15 mouse cellular contexts compared by ENCODE assay signal in genomic region chr10:84711479-84711878, GRCm38 (mm10). TPM values are rescaled to one million over a fixed set of nuclear protein-coding genes. Genes with fewer than 3 reads are reported as not detected.
DNase-seq lines count a peak whose midpoint lies in the region; ATAC-seq and TF ChIP-seq lines count a peak whose summit lies in the region.
"Had no signal": no experiment of that assay in that cellular context is flagged by ENCODE, and none has a peak within 500 bp of the region (broad histone marks: within the 10 kb centered on the region; RNA-seq: fewer than 3 reads in every experiment).

No protein-coding gene starts in this region.

- no peaks in the 10 kb centered on the region for H3K27me3 ChIP-seq in lung, embryonic 14.5 days (ENCODE audit: insufficient read depth, low read length)
- H3K27me3 ChIP-seq in forebrain, postnatal 0 days (ENCODE audit: insufficient read depth, low read length) = no peaks in the 10 kb centered on the region
- peaks cover 30% of the 10 kb centered on the region for H3K27me3 ChIP-seq in midbrain, embryonic 12.5 days

- peaks cover 20% of the 10 kb centered on the region for H3K36me3 ChIP-seq in lung, embryonic 14.5 days (ENCODE audit: insufficient read depth)
- peaks cover 26% of the 10 kb centered on the region for H3K36me3 ChIP-seq in forebrain, postnatal 0 days (ENCODE audit: insufficient read depth)
- peaks cover 5% of the 10 kb centered on the region; the same call in 1 of the 2 replicates for H3K36me3 ChIP-seq in midbrain, embryonic 12.5 days

- TF ChIP-seq CTCF in lung, embryonic 14.5 days (IDR thresholded peaks at IDR 0.05; ENCODE audit: low read depth) = no peak
- no peak for TF ChIP-seq CTCF in forebrain, postnatal 0 days (IDR thresholded peaks at IDR 0.05; ENCODE audit: low read depth)

- H3K27ac ChIP-seq in lung, embryonic 14.5 days (ENCODE audit: low read depth) = peak overlapping the region; percentile 12; the same call in 1 of the 2 replicates
- H3K27ac ChIP-seq in forebrain, postnatal 0 days (ENCODE audit: low read depth, low read length) = no peak overlapping the region
- peak overlapping the region; percentile 86 for H3K27ac ChIP-seq in midbrain, embryonic 12.5 days (replicated peaks)
- H3K27ac ChIP-seq: limb, embryonic 13.5 days had no signal

- WGBS in lung, embryonic 14.5 days = 77% methylated on average over 8 of the region's 8 CpGs
- 79% methylated on average over 8 of the region's 8 CpGs for WGBS in forebrain, postnatal 0 days
- 23% methylated on average over 8 of the region's 8 CpGs for WGBS in midbrain, embryonic 12.5 days

- intact Hi-C loops in left cerebral cortex, postnatal 36 days (cut with DNase I) = no loop called here

- H3K9me3 ChIP-seq in lung, embryonic 14.5 days (ENCODE audit: low read depth, low read length) = no peaks in the 10 kb centered on the region
- no peaks in the 10 kb centered on the region for H3K9me3 ChIP-seq in forebrain, postnatal 0 days (ENCODE audit: low read length)
- H3K9me3 ChIP-seq in midbrain, embryonic 12.5 days = no peaks in the 10 kb centered on the region
- H3K9me3 ChIP-seq: limb, embryonic 13.5 days had no signal

- no peak overlapping the region for H3K9ac ChIP-seq in lung, embryonic 14.5 days
- H3K9ac ChIP-seq in forebrain, postnatal 0 days = no peak overlapping the region
- H3K9ac ChIP-seq in midbrain, embryonic 12.5 days (replicated peaks) = peak overlapping the region; percentile 39; the same call in 1 of the 2 replicates
- H3K9ac ChIP-seq: limb, embryonic 13.5 days had no signal

- no peak overlapping the region for H3K4me3 ChIP-seq in lung, embryonic 14.5 days (ENCODE audit: low read depth, low read length)
- H3K4me3 ChIP-seq in forebrain, postnatal 0 days (ENCODE audit: low read depth, low read length) = no peak overlapping the region
- no peak overlapping the region for H3K4me3 ChIP-seq in midbrain, embryonic 12.5 days
- H3K4me3 ChIP-seq: limb, embryonic 13.5 days; myocyte had no signal

- no peak for ATAC-seq in lung, embryonic 14.5 days (ENCODE audit: insufficient read depth)
- ATAC-seq in forebrain, postnatal 0 days = 0 out of 2 replicates have a peak, but pooled peaks have one; percentile 10
- peak; percentile 31 for ATAC-seq in midbrain, embryonic 12.5 days (ENCODE audit: low FRiP score, low read depth)

- no peaks in the 10 kb centered on the region for H3K4me1 ChIP-seq in lung, embryonic 14.5 days (ENCODE audit: insufficient read depth)
- no peaks in the 10 kb centered on the region for H3K4me1 ChIP-seq in forebrain, postnatal 0 days (ENCODE audit: insufficient read depth)
- peaks cover 63% of the 10 kb centered on the region for H3K4me1 ChIP-seq in midbrain, embryonic 12.5 days
- H3K4me1 ChIP-seq: limb, embryonic 13.5 days had no signal

- DNase-seq in lung, embryonic 14.5 days = no peak
- DNase-seq in lung, postnatal 36 days = no peak
- DNase-seq in forebrain, postnatal 0 days = no peak
- DNase-seq in retina, embryonic 14.5 days (ENCODE audit: low spot score) = peak; percentile 17
- DNase-seq in urinary bladder, adult 18-20 months (ENCODE audit: low spot score in 2 of 2) = no peak
- no peak for DNase-seq in left cerebral cortex, postnatal 36 days (ENCODE audit: low spot score in 2 of 2)
- no peak for DNase-seq in kidney, adult 8-10 months
- DNase-seq: adrenal gland, adult 2 months; gastrocnemius, postnatal 36 days; heart, postnatal 10 days; lung, postnatal 10 days; thymus, postnatal 14 days had no signal

- H3K4me2 ChIP-seq in lung, embryonic 14.5 days = no peak overlapping the region
- H3K4me2 ChIP-seq in forebrain, postnatal 0 days (ENCODE audit: low read depth) = no peak overlapping the region
- peak overlapping the region; percentile 34 for H3K4me2 ChIP-seq in midbrain, embryonic 12.5 days (replicated peaks)
- H3K4me2 ChIP-seq: limb, embryonic 13.5 days had no signal

RNA-seq across cellular contexts. Expression of gene Rfx4, which starts 44.4 kb away (rescaled TPM):
- polyA plus RNA-seq in lung, embryonic 14.5 days (2014; fragmentation: Nextera tagmentation; extraction: Ambion mirVana) = not detected in 2 replicates
- 5.2 and 8.1 TPM in 2 replicates for total RNA-seq in forebrain, postnatal 0 days (2014; rRNA removed)
- polyA plus RNA-seq in forebrain, postnatal 0 days (2015; fragmentation: Nextera tagmentation; extraction: Ambion mirVana) = 5.6 and 7.3 TPM in 2 replicates
- 53.5 and 56.0 TPM in 2 replicates for polyA plus RNA-seq in midbrain, embryonic 12.5 days (2016; fragmentation: Nextera tagmentation; extraction: Ambion mirVana)
- 10 to 100 TPM in 1 of 2 experiments, 1 to 10 TPM in 1; 9.3 to 11.3 TPM for total RNA-seq in left cerebral cortex, postnatal 36 days (2021)
- total RNA-seq: gastrocnemius, postnatal 36 days had no signal
- polyA plus RNA-seq: adrenal gland, adult 2 months had no signal
